Mouse (Mus musculus): Measurements from ENCODE around the gene Adh4.
"Not testable (repeated sequence)": the region's sequence is repeated elsewhere in the genome, so short reads cannot be mapped to it uniquely, and the experiment has no call there.

The Adh4 gene

DNA sequence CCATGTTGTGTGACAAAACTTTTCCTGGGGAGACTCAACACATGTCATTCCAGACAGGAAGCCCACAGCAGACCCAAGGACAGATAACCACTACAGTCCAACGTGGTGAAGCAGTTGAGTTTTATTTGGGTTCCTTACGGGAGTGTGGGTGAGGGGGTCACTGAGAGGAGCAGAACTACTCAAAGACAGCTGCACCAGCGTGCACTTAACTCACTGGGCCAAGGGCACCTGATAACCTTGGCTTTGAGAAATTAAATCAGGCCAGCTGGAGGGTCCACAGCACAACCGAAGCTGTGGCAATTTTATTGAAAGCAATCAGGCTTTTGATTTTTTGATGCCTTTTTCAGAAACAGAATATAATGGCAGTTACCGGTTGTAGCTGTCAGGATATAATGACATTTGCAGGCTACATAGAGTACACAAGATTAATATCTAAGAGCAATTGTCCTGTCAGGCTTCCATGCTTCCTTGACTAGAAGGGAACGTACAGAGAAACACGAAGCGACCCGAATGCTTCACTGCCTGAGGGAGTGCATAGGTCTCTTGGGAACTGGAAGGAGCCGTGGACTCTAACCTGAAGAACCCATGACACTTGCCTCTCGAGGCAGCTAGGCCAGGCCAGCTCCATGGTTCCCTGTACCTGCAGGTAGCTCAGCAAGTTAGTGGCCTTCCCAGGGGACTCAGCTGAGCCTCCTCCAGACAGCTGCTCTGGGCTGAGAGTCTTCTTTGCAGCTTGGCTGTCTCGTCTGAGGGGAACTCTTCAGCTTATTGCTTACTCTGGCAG, 33.0 kb downstream of the Adh4 start:
- DNase-seq (ENCODE audit: low read depth), result peak; percentile 61

DNA sequence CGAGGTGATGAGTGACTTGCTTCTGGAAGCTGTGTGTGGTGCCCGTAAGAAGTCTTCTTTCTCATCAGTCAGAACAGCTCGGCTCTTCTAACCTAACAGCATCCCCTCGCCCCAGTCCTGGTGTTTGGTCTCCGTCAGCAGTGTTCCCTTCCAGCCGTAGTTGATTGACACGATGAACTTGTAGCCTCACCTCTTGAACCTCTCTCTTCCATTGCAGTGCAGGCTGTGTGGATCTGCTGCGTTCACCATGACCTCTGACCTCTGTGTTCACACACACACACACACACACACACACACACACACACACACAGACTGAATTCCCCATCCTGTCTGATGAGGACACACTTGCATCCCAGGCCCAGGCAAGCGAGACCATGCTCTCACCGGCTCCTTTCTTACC, 36.9 kb downstream of the Adh4 start:
- no peak for DNase-seq (ENCODE audit: low read depth)

DNA sequence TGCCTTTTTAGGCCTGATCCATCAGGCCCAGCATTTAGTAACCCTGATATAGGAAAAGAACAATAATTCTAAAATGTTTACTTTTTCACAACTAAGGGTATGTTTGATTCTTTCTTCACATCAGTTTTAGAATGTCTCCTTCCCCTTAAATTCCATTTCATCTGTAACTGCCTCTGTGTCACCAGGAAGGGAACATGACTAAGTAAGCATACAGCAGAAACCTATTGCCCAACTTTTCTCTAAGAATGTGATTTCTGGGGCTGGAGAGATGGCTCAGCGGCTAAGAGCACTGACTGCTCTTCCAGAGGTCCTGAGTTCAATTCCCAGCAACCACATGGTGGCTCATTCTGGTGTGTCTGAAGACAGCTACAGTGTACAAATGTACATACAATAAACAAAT, 39.0 kb downstream of the Adh4 start:
- peak; percentile 63 for DNase-seq (ENCODE audit: low read depth)

DNA sequence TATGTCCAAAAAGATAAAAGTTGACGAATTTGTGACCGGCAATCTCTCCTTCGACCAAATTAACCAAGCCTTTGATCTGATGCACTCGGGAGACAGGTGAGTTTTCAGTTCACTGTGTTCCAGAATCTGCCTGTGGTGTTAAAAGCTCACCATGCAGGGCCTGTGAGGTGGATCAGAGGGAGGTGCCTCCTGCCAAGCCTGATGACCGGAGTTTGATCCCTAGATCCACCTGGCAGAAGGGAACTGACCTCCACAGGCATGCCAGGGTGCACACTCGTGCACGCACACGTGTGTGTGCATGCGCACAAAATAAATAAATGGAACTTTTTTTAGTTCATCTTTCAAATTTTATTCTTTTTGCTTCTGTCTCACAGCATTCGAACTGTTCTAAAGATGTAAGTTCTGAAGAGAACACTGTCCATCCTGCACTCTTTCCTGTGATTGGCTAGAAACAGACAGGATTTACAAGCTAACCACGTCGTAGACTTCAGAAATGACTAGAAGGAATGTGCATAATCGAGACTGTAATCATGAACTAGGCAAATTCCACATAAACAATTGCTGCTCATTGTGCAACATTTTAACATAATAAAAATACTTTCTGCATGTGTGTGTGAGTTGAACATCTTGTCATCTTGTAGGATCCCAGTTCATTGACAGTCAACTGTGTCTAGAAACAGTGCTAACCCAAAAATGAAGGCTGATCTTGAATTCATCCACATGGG, 39.6 kb downstream of the Adh4 start:
- DNase-seq (ENCODE audit: low read depth), result no peak

DNA sequence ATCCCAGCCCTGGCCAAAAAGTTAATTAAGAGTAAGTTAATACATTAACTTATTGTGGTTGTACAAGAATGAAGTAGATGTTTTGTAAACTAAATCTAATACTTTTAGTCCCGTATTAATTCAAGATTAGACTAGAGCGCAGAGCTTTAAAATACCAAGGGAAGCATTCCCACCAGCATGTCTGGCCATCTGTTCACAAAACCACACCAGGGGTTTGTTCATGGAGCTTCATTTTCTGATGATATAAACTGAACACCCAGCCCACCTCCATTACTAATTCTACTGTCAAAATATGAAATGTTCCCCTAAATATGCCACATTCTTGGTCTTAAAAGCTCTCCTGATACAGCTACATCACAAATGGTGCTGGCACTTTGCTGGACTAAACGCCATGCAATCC, 43.2 kb downstream of the Adh4 start:
- no peak for DNase-seq (ENCODE audit: low read depth)

DNA sequence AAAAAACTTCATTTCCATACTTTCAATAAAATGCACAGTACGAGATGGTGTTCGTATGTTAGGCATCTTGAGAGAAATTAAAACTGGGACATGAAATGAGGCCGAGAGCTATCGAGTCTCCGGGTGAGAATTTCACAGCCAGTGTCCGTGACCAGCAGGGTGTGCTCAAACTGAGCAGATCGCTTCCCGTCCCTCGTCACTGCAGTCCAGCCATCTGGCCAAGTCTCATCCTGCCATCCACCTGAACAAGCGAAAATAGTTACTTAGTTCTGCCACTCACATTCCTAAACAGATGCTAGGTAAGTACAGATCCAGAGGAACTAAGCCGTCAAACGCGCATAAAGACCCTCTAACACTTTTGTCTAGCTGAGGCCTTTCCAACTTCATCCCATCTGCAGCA, 45.0 kb downstream of the Adh4 start:
- DNase-seq (ENCODE audit: low read depth), result no peak

DNA sequence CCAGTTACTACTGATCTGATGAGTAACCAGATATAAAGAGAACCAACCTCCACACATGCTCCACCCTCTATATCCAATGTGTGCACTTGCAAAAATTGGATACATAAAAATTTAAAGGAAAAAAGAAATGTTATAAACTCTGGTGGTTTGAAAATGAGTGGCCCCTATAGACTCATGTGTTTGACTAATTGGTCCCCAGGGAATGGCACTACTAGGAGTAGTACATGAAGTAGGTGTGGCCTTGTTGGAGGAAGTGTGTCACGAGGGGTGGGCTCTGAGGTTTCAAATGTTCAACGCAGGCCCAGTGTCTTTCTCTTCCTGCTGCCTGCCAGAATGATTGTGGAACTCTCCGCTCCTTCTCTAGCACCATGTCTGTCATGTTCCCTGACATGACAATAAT, 46.6 kb downstream of the Adh4 start:
- DNase-seq (ENCODE audit: low read depth), result no peak

DNA sequence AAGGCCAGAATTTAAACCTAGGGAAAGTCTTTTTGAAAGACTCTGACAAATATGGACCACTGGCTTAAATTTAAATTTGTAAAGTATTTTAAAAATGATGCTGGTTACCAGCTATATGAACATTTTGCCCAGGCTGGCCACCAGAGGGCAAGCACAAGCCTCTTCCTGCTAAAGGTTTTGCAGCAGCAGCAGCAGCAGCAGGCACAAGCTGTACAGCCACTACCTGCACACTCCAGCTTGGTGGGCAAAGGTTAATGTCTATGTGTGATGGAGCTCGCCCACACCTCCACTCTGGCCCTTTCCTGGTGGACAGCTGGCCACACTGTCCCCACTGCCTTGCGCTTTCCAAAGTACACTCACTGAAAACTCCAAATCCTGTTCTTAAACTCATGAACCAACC, 47.9 kb downstream of the Adh4 start:
- peak; percentile 65 for DNase-seq (ENCODE audit: low read depth)

DNA sequence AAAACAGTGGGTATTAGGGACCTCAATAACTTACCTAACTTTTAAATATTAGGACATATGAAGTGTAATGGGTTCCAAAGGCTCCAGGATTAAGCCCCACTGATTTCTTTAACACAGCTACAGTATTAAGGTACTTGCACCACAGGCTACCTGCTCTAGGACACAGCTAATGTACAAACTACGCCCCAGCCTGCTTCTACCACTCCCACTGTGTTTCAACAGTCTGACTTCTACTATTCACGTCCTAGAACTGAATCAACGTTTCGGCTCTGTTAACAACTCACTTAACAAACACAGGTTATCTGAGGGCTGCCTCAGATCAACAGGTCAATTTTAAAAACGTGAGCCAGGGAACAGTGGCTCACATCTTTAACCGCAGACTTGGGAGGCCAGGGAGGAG, 48.5 kb downstream of the Adh4 start:
- no peak for DNase-seq (ENCODE audit: low read depth)

DNA sequence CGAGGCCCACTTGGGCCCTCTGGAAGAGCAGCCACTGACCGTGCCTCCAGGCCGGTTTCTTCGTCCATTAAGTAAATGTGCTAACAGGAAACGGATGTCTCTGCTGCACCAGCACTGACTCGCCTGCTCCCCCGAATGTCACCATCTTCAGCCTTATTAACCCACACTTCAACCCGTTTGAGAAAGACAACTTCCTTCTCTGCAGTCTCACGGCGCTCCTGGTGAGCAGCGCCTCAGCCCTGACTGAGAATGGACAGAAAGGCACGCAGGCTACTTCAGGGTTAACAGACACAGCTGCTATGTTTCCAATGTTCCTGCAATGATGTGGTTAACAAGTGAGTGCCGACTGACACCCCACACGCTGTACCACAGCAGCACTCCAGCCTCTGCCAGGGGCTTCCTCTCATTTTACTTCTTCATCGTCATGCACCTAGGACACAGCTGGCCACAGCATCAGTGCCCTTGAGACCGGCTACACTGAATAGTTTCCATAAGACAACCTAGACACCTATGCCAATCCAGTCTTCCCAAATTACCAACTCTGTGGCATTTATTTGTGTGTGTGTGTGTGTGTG, 49.4 kb downstream of the Adh4 start:
- peak; percentile 60 for DNase-seq (ENCODE audit: low read depth)

DNA sequence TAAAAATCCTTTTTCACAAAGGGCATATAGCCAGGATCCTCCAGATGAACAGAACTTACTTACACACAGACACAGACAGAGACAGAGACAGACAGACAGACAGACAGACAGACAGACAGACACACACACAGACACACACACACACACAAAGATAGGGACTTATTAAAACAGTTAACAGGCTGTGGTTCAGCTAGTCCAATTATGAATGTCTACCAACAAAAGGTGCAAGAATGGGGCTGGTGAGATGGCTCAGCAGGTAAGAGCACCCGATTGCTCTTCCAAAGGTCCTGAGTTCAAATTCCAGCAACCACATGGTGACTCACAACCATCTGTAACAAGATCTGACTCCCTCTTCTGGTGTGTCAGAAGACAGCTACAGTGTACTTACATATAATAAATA, 51.4 kb downstream of the Adh4 start:
- DNase-seq (ENCODE audit: low read depth), result not testable (repeated sequence)

DNA sequence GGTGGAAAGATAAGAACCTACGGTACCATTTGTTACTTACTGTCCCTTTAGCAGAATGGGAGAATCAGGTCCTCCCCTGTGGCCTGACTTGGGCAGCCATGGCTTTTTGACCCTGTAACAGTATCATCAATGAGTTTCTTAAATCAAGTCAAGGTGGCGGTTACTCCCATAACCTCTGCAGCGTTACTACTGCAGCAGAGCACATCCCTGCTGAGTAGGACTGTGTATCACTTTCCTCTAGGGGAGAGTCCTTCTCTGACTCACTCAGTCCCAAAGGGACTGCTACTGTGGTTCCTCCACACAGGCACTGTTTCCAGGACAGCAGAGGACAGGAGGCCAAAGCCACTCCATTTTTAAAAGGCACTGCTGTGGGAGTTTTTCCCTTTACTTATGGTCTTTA, 55.8 kb downstream of the Adh4 start:
- DNase-seq (ENCODE audit: low read depth), result no peak

DNA sequence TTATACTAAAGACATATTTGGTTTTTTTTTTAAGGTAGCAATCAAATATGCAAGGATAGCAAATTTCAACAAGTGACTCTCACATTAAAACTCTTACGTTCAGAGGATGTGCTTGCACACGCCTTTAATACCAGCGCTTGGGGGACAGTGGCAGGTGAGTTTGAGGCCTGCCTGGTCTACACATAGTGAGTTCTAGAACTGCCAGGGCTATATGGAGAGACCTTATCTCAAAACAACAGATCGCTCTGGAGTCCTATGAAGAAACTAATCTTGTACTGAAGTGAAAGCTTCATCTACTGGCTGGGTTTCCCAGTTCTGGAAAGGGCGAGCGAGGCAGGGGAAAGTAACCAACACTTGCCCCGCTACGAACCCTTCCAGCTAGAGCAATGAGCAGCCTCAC, 64.2 kb downstream of the Adh4 start:
- no peak for DNase-seq (ENCODE audit: low read depth)
